Mouse (Mus musculus) liver, embryonic 14.5 days (tissue): Measurements from ENCODE around the gene Gse1. TPM values are rescaled to one million over a fixed set of nuclear protein-coding genes. Genes with fewer than 3 reads are reported as not detected.

Experiments used
- ATAC-seq: fragments of 200-750 bp; cut with Nextera tagmentation; 2 replicates; pipeline ENCODE4 v1.8.0; 2017; ENCODE audit warnings: moderate number of reproducible peaks, mild to moderate bottlenecking, moderate library complexity; ENCODE audit not compliant: insufficient read depth
- DNase-seq, 3 experiments: peaks; one replicate each; pipeline ENCODE4 v3.0.0-alpha.2; 2012 to 2013; ENCODE audit warnings: low read depth in 3 of 3, low spot score in 3 of 3
- H3K27ac ChIP-seq: fragments of 300-500 bp; sonication (generic); 2 replicates; pipeline ENCODE4 v1.5.1; 2014; ENCODE audit warnings: moderate library complexity, mild to moderate bottlenecking, control low read depth, inconsistent platforms
- H3K27me3 ChIP-seq: fragments of 300-500 bp; sonication (generic); 2 replicates; pipeline ENCODE4 v1.6.1; 2014; ENCODE audit warnings: mild to moderate bottlenecking, low read length, moderate library complexity; ENCODE audit not compliant: control insufficient read depth, insufficient read depth
- H3K36me3 ChIP-seq: fragments of 300-500 bp; sonication (generic); replicated peaks from 2 replicates; pipeline ENCODE4 v1.6.1; 2014; ENCODE audit warnings: low read depth; ENCODE audit not compliant: control insufficient read depth, insufficient read depth
- H3K4me1 ChIP-seq, 2 experiments: fragments of 200-500 bp in 1 of 2; fragments of 300-500 bp in 1 of 2; sonication (generic) in 1 of 2; replicated peaks; 2 replicates each; pipeline ENCODE4 v1.6.1; 2012 to 2014; ENCODE audit warnings: antibody characterized with exemption in 1 of 2, inconsistent platforms in 1 of 2, low read length in 1 of 2; ENCODE audit not compliant: control insufficient read depth in 2 of 2, insufficient read depth in 2 of 2
- H3K4me2 ChIP-seq: fragments of 300-500 bp; sonication (generic); 2 replicates; pipeline ENCODE4 v1.6.1; 2014; ENCODE audit warnings: low read depth, mild to moderate bottlenecking, control low read depth, moderate library complexity
- H3K4me3 ChIP-seq, 2 experiments: fragments of 200-500 bp in 1 of 2; fragments of 300-500 bp in 1 of 2; sonication (generic) in 1 of 2; 2 replicates each; pipeline ENCODE4 v1.5.1; 2012 to 2014; ENCODE audit warnings: low read depth in 2 of 2, low read length in 2 of 2, mild to moderate bottlenecking in 2 of 2, control low read depth in 1 of 2, inconsistent platforms in 1 of 2, moderate library complexity in 1 of 2; ENCODE audit not compliant: insufficient read depth in 1 of 2
- H3K9ac ChIP-seq: fragments of 300-500 bp; sonication (generic); replicated peaks from 2 replicates; pipeline ENCODE4 v1.6.1; 2014; ENCODE audit warnings: mild to moderate bottlenecking, control low read depth, moderate library complexity
- H3K9me3 ChIP-seq: fragments of 300-500 bp; sonication (generic); 2 replicates; pipeline ENCODE4 v1.6.1; 2016; ENCODE audit warnings: low read length, mixed read lengths; ENCODE audit not compliant: control insufficient read depth
- CTCF ChIP-seq: IDR thresholded peaks from 2 replicates; pipeline ENCODE4 v1.5.1; 2016; ENCODE audit warnings: antibody characterized with exemption, low read depth, control low read depth
- EP300 ChIP-seq: IDR thresholded peaks from 2 replicates; pipeline ENCODE4 v1.6.1; 2016; ENCODE audit warnings: antibody characterized with exemption, low read depth
- WGBS: fragments of 180-500 bp; shearing (Covaris S2); extraction: QIAGEN DNeasy Blood & Tissue Kit; methylation state at CpG from one replicate; pipeline ENCODE4 v1.1.7; 2014; ENCODE audit not compliant: insufficient replicate concordance; 5-methylcytosine and 5-hydroxymethylcytosine counted together
- polyA plus RNA-seq, 2 experiments: library from polyadenylated mRNA; depleted of rRNA in 1 of 2; stranded (reverse) in 1 of 2; unstranded in 1 of 2; fragments of >200 nt; fragmentation: Nextera tagmentation in 1 of 2; extraction: Ambion mirVana in 1 of 2; gene quantifications; 2 replicates each; pipeline versions ENCODE4 v1.2.1 to v1.2.3; 2012 to 2014

The Gse1 gene
- polyA plus RNA-seq, 2 experiments: 11.4 to 14.9 TPM

DNA sequence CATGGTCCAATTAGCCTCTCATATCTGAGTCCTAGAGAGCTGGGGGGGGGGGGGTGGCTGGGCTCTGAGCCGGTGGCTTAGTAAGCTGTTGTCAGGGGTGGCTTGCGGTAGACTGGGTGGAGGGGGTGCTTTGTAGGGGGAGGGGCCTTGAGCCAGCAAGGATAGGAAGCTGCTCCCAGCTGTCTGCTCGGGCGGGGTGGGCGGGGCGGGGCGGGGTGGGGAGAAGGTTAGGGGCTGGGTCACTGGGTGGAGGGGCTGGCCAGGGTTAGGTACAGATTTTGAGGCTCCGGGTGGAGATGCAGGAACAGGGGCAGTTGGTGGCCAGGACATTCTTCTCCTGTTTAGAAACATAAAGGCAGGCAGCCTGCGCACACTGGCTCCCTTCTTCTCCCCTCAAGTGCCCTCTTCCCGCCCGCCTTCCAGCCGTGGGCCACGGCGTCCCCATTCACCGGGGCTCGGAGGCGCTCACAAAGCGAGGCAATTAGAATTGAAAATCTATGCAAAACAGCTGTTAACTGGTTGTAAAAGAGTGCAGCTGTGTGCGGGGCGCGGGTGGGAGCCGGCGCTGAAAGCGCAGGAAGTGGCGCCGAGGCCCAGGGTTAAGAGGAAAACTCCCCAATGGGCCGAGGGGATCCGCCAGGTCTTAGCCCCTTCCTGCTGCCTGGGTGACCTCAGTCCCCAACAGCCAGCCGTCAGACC, 304.4 kb downstream of the Gse1 start:
- DNase-seq: no peak
- TF ChIP-seq EP300 (no peak), CTCF (no peak)
- Histone ChIP-seq H3K27me3 (no peaks in the 10 kb centered on the region), H3K4me3 (no peak overlapping the region), H3K27ac (no peak overlapping the region), H3K4me1 (peaks cover 40 to 43% of the 10 kb centered on the region in 2 experiments), H3K9ac (no peak overlapping the region; the same call in 1 of the 2 replicates), H3K36me3 (peaks cover 3% of the 10 kb centered on the region), H3K9me3 (no peaks in the 10 kb centered on the region), H3K4me2 (peak overlapping the region; percentile 44)
- WGBS: 8% methylated on average over 29 of the region's 29 CpGs
- ATAC-seq: no peak

GRCm38 (mm10) chr8:120533380-120533779, 305.1 kb downstream of the Gse1 start:
- ATAC-seq (no peak), DNase-seq (no peak)
- H3K9me3 ChIP-seq: no peaks in the 10 kb centered on the region
- no peak for TF ChIP-seq EP300
- TF ChIP-seq CTCF: no peak
- H3K9ac ChIP-seq: no peak overlapping the region
- H3K4me2 ChIP-seq: no peak overlapping the region
- no peaks in the 10 kb centered on the region for H3K27me3 ChIP-seq
- 56% methylated on average over 3 of the region's 3 CpGs for WGBS
- H3K4me3 ChIP-seq: no peak overlapping the region
- peaks cover 38 to 39% of the 10 kb centered on the region in 2 experiments for H3K4me1 ChIP-seq
- H3K27ac ChIP-seq: no peak overlapping the region
- H3K36me3 ChIP-seq: peaks cover 3% of the 10 kb centered on the region

DNA sequence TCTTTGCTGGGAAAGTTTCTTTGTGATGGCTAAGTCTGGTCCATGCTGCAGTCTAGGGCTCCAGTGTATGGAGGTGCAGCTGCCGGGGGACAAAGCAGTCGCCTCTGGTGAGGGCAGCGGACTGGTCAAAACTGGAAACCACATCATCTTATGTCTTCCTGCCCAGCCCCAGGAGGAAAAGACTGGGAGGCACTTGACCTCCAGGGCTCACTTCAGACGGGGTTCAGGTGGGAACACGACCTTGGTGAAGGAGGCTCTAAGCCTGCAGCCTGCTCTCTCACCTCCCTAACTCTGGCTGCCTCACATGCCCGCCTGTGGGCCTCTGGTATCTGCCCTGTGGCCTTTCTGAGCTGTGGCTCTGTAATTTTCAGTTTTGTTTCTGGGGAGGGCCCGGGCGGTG, 305.8 kb downstream of the Gse1 start:
- H3K4me3 ChIP-seq: no peak overlapping the region
- H3K4me2 ChIP-seq: no peak overlapping the region
- H3K27ac ChIP-seq: no peak overlapping the region
- no peaks in the 10 kb centered on the region for H3K27me3 ChIP-seq
- H3K36me3 ChIP-seq: peaks cover 3% of the 10 kb centered on the region
- H3K4me1 ChIP-seq: peaks cover 40 to 41% of the 10 kb centered on the region in 2 experiments
- no peak for TF ChIP-seq EP300
- no peak for TF ChIP-seq CTCF
- DNase-seq (no peak), ATAC-seq (no peak)
- no peaks in the 10 kb centered on the region for H3K9me3 ChIP-seq
- 36% methylated on average over 8 of the region's 8 CpGs for WGBS
- H3K9ac ChIP-seq: no peak overlapping the region

DNA sequence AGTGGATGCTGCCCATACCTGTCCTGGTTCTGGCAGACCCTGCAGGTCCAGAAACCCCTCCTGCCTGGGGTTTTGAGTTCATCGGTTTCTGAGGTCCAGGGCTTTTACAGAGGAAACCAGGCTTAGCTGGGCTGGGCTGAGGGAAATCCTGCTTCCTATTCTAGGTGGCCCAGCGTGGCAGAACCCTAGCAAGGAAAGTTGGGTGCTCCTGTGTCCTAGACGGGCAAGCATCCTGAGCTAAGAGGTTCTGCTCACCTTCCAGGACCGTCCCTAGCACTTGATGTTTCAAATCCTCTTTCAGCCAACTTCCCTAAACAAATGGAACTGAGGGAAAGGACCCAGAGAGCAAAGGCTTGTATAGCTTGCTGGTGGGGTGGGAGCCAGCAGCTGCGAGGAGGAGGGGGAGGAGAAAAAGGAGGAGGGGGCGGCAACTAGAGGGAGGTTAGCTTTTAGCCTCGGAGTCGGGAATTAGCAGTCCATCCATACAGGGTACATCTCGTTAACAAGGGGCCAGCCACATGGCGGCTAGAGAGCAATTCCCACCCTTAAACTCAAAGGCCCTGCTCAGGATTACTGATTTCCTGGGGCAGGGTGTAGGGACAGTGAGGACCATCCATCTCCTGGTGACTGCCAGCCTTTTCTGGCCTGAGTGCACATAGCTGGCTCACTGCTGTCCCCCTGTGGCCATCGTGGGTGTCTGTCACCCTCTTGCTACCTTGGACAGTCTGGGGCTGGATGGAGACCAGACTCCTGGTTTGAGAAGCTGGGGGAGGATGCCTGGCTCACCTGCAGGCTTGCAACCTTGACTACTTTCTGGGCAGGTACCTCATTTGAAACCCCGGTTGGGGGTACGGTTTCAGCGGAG, 306.5 kb downstream of the Gse1 start:
- H3K9ac ChIP-seq: no peak overlapping the region; the same call in 1 of the 2 replicates
- H3K27me3 ChIP-seq: no peaks in the 10 kb centered on the region
- ATAC-seq (peak; percentile 42), DNase-seq (peak; percentile 74 to 81 (median 77))
- H3K36me3 ChIP-seq: peaks cover 3% of the 10 kb centered on the region
- peak overlapping the region; percentile 93 for H3K4me2 ChIP-seq
- H3K9me3 ChIP-seq: no peaks in the 10 kb centered on the region
- peak overlapping the region in 1 of 2 experiments; percentile 88; a peak in 1 of 4 replicates for H3K4me3 ChIP-seq
- peaks cover 46% of the 10 kb centered on the region in 2 experiments for H3K4me1 ChIP-seq
- H3K27ac ChIP-seq: no peak overlapping the region
- TF ChIP-seq CTCF: peak; percentile 100
- TF ChIP-seq EP300: no peak
- WGBS: 20% methylated on average over 14 of the region's 14 CpGs
